Mouse (Mus musculus): ENCODE results near the gene Ccdc91. TPM values are rescaled to one million over a fixed set of nuclear protein-coding genes. Genes with fewer than 3 reads are reported as not detected.

Ccdc91 gene
- polyA plus RNA-seq, 1 experiment from 2014 or later, result 25.2 TPM

- 38% methylated on average over 11 of the region's 11 CpGs for WGBS
- H3K27ac ChIP-seq, result no peak overlapping the region
- ATAC-seq, result no peak
- H3K4me3 ChIP-seq (replicated peaks), result no peak overlapping the region
- no peak overlapping the region for H3K4me2 ChIP-seq (replicated peaks)
- no peaks in the 10 kb centered on the region for H3K27me3 ChIP-seq (replicated peaks)
- no peak overlapping the region for H3K9ac ChIP-seq
- H3K9me3 ChIP-seq, result no peaks in the 10 kb centered on the region
- H3K4me1 ChIP-seq (replicated peaks), result no peaks in the 10 kb centered on the region
- H3K36me3 ChIP-seq, result no peaks in the 10 kb centered on the region
These were observed 99.7 kb downstream of the Ccdc91 start for GRCm38 (mm10) chr6:147575183-147575784.

DNA sequence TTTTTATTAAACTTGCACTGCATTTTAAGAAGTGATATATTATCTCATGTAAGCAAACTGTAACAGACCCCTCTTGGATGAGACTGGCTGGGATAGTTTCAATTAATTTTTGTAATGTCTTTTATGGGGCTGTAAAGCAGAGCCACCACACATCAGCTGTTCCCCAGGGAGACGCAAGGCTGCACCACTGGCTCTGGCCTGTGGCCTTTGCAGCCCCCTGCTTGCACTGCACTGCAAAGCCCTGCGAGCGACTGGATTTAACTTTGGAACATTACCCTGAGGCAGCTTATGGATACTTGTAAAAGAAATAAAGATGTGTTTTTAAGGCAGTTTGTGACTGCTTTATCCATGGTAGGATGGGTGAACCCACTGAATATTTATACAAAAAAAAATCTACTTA lies 112.0 kb downstream of the Ccdc91 start:
- Histone ChIP-seq H3K27me3 (replicated peaks) (no peaks in the 10 kb centered on the region), H3K4me1 (replicated peaks) (no peaks in the 10 kb centered on the region), H3K9ac (no peak overlapping the region), H3K27ac (no peak overlapping the region), H3K9me3 (no peaks in the 10 kb centered on the region), H3K4me3 (replicated peaks) (no peak overlapping the region), H3K4me2 (replicated peaks) (no peak overlapping the region), H3K36me3 (peaks cover 2% of the 10 kb centered on the region; the same call in 1 of the 2 replicates)
- no peak for ATAC-seq
- 74% methylated on average over 3 of the region's 3 CpGs for WGBS

DNA sequence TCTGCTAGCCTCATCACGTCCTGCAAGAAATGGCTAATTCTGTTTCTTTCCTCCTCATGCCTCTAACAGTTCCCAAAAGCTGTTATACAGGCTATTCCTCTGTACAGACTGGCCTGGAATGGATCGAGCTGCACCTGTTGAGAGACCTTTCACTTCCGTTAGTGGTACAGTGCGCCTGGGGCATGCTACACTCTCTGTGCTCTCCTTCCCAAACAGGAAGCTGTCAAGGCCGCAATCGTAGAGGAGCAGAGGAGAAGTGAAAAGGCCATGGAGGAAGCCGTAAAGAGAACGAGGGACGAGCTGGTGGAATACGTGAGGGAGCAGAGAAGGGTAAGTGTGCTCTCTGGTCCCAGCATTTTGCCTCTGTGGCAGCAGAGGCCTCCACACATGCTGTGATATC lies 131.0 kb downstream of the Ccdc91 start:
- WGBS, result 59% methylated on average over 10 of the region's 10 CpGs
- ATAC-seq, result no peak

DNA sequence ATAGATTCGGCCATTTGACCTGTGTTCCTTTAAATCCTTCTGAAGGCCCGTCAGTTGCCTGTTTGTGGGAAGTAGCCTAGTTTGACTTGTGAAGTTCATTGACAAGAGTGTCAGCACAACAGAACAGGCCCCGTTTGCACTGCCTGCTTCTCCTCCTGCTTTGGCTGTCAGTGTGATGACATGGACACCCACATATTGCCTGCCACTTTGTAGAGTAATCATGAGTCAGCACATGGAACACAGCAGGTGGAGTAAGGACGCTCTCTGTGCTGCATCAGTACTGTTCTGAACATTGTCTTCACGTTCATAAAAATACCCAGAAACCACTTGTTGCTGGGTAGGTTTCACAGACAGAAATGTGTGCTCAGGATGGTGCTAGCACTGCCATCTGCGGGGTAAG lies 132.0 kb downstream of the Ccdc91 start:
- no peak for ATAC-seq

More for the DNA sequence above, 131.0 kb downstream of the Ccdc91 start:
- H3K27me3 ChIP-seq (replicated peaks), result no peaks in the 10 kb centered on the region
- no peak overlapping the region for H3K4me2 ChIP-seq (replicated peaks)
- no peak overlapping the region for H3K4me3 ChIP-seq (replicated peaks)
- no peaks in the 10 kb centered on the region for H3K4me1 ChIP-seq (replicated peaks)
- no peak overlapping the region for H3K9ac ChIP-seq
- H3K36me3 ChIP-seq, result no peaks in the 10 kb centered on the region
- no peaks in the 10 kb centered on the region for H3K9me3 ChIP-seq
- H3K27ac ChIP-seq, result no peak overlapping the region

GRCm38 (mm10) chr6:147615306-147615705 lies 139.7 kb downstream of the Ccdc91 start:
- no peaks in the 10 kb centered on the region for H3K36me3 ChIP-seq
- H3K27me3 ChIP-seq (replicated peaks), result no peaks in the 10 kb centered on the region
- ATAC-seq, result no peak
- no peak overlapping the region for H3K27ac ChIP-seq
- no peaks in the 10 kb centered on the region for H3K4me1 ChIP-seq (replicated peaks)
- WGBS, result 81% methylated on average over 2 of the region's 2 CpGs
- no peaks in the 10 kb centered on the region for H3K9me3 ChIP-seq
- H3K4me3 ChIP-seq (replicated peaks), result no peak overlapping the region
- H3K4me2 ChIP-seq (replicated peaks), result no peak overlapping the region
- no peak overlapping the region for H3K9ac ChIP-seq

More for the DNA sequence above, 132.0 kb downstream of the Ccdc91 start:
- Histone ChIP-seq H3K4me1 (replicated peaks) (no peaks in the 10 kb centered on the region), H3K27ac (no peak overlapping the region), H3K9me3 (no peaks in the 10 kb centered on the region), H3K4me3 (replicated peaks) (no peak overlapping the region), H3K36me3 (no peaks in the 10 kb centered on the region), H3K9ac (no peak overlapping the region), H3K4me2 (replicated peaks) (no peak overlapping the region), H3K27me3 (replicated peaks) (no peaks in the 10 kb centered on the region)
- 76% methylated on average over 6 of the region's 6 CpGs for WGBS

DNA sequence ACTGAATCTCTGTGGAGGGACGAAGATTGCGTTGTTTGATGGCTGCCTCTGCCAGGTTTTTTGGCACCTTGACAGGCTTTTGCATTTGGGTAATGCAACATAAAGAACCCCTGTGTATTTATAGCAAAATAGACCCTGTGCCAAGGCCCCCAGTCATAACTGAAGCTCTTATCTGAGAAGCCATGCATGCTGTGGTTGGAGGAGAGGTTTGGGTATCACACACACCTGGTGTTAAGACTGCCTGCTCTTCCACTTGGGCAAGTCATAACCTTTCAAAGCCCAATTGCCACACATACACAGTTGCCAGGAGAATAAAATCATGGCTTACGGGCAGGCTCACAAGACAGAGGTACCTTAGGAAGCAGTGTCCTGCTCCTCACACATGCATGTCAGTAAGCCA lies 147.5 kb downstream of the Ccdc91 start:
- 91% methylated on average over 3 of the region's 3 CpGs for WGBS
- H3K27me3 ChIP-seq (replicated peaks), result no peaks in the 10 kb centered on the region
- no peak overlapping the region for H3K4me3 ChIP-seq (replicated peaks)
- no peak overlapping the region for H3K27ac ChIP-seq
- H3K4me2 ChIP-seq (replicated peaks), result no peak overlapping the region
- no peaks in the 10 kb centered on the region for H3K36me3 ChIP-seq
- no peaks in the 10 kb centered on the region for H3K4me1 ChIP-seq (replicated peaks)
- no peaks in the 10 kb centered on the region for H3K9me3 ChIP-seq
- H3K9ac ChIP-seq, result no peak overlapping the region
- no peak for ATAC-seq

- Histone ChIP-seq H3K27me3 (replicated peaks) (no peaks in the 10 kb centered on the region), H3K36me3 (no peaks in the 10 kb centered on the region), H3K27ac (no peak overlapping the region), H3K4me2 (replicated peaks) (no peak overlapping the region), H3K4me3 (replicated peaks) (no peak overlapping the region), H3K9me3 (no peaks in the 10 kb centered on the region), H3K4me1 (replicated peaks) (no peaks in the 10 kb centered on the region), H3K9ac (no peak overlapping the region)
- no peak for ATAC-seq
- 83% methylated on average over 5 of the region's 5 CpGs for WGBS
These were observed 160.8 kb downstream of the Ccdc91 start for GRCm38 (mm10) chr6:147636464-147636863.

DNA sequence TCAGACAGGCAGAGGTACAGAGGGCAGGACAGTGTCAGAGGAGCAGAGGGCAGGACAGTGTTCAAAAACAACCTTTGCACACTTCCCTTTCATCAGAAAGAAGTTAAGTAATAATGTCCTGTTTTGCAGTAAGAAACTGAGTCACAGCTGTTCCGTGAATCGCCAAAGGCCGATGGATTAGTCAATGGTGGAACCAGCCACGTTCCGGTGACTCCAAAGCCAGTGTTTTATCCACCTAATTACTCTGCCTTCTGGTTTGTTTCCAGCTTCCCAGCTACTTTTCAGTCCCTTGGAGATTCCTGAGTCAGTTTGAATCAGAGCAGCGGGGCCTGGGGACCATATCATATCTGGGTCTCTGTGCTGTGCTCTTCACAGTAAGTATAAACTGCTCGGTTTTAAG lies 168.2 kb downstream of the Ccdc91 start:
- Histone ChIP-seq H3K36me3 (no peaks in the 10 kb centered on the region), H3K9me3 (no peaks in the 10 kb centered on the region), H3K27ac (no peak overlapping the region), H3K4me3 (replicated peaks) (no peak overlapping the region), H3K27me3 (replicated peaks) (no peaks in the 10 kb centered on the region), H3K4me1 (replicated peaks) (no peaks in the 10 kb centered on the region), H3K9ac (no peak overlapping the region), H3K4me2 (replicated peaks) (no peak overlapping the region)
- no peak for ATAC-seq
- 81% methylated on average over 7 of the region's 7 CpGs for WGBS

DNA sequence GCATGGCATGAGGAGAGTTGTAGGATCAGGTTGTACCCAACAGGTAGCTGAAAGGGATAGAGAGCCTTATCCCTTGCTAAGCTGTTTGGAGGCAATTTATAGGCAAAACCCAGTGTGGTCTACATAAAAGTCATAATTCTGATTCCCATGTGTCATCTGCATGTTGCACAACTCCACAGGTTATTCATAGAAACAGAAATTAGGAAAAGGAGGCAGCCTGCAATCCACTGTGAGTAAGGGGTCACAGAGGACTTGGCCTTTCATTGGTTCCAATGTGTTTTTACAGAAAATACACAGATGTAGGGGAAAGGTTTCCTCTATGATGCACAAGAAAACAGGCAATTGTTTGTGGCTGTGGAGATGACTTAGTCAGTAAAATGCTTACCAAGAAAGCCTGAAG lies 168.8 kb downstream of the Ccdc91 start:
- no peak overlapping the region for H3K27ac ChIP-seq
- no peak for ATAC-seq
- no peak overlapping the region for H3K4me3 ChIP-seq (replicated peaks)
- no peaks in the 10 kb centered on the region for H3K4me1 ChIP-seq (replicated peaks)
- H3K4me2 ChIP-seq (replicated peaks), result no peak overlapping the region
- H3K36me3 ChIP-seq, result no peaks in the 10 kb centered on the region
- no peak overlapping the region for H3K9ac ChIP-seq
- H3K27me3 ChIP-seq (replicated peaks), result no peaks in the 10 kb centered on the region
- no peaks in the 10 kb centered on the region for H3K9me3 ChIP-seq

DNA sequence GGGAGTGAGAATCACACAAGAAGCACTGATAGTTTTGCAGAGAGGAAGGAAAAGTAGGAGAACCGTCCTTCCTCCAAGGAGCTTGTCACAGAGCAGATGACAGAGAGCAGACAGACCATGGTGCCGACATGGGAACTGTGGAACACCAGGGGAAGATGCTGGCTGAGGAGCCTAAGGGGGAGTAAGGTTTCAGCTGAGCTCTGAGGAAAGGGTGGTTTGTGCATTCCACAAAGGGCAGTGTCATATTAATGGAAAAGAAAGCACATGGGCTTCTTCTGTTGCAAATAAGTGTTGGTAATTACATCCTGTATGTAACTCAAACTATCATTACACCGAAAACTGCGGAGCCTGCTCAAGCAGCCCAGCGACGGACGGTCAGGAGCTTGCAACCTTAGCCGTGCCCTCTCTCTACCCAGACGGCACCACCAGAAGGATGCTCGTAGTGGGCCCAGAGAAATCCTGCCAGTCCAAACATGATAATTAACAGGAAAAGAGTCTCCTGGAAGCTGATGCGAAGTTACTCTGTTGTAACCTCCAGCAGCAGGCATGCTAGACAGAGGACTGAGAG lies 170.9 kb downstream of the Ccdc91 start:
- no peak overlapping the region for H3K9ac ChIP-seq
- no peak overlapping the region for H3K27ac ChIP-seq
- H3K9me3 ChIP-seq, result no peaks in the 10 kb centered on the region
- no peaks in the 10 kb centered on the region for H3K27me3 ChIP-seq (replicated peaks)
- no peak overlapping the region for H3K4me2 ChIP-seq (replicated peaks)
- H3K4me3 ChIP-seq (replicated peaks), result no peak overlapping the region
- WGBS, result 67% methylated on average over 11 of the region's 11 CpGs
- H3K36me3 ChIP-seq, result no peaks in the 10 kb centered on the region
- no peaks in the 10 kb centered on the region for H3K4me1 ChIP-seq (replicated peaks)
- no peak for ATAC-seq

DNA sequence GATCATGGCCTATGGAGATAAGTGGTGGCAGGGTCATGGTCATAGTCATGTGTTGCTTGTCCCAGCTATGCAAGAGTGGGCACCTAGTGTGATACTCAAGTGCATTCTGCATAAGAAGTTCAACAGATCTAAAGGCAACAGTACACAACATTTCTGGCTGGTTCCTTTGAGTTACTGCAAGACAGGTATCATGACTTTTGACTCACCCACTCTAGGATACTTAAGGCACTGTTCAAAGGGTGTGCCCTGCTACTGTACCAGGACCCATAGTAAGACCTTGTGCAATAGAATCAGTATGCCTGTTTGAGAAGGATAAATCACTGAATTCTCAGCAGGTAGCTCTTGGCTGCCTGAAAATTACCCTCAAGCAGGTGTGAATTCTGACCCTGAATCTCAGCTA lies 182.4 kb downstream of the Ccdc91 start:
- H3K4me2 ChIP-seq (replicated peaks), result no peak overlapping the region
- no peaks in the 10 kb centered on the region for H3K4me1 ChIP-seq (replicated peaks)
- H3K9ac ChIP-seq, result no peak overlapping the region
- H3K27me3 ChIP-seq (replicated peaks), result no peaks in the 10 kb centered on the region
- no peak overlapping the region for H3K4me3 ChIP-seq (replicated peaks)
- H3K27ac ChIP-seq, result no peak overlapping the region
- H3K36me3 ChIP-seq, result no peaks in the 10 kb centered on the region
- ATAC-seq, result no peak
- no peaks in the 10 kb centered on the region for H3K9me3 ChIP-seq

- ATAC-seq, result no peak
These were observed 185.1 kb downstream of the Ccdc91 start for GRCm38 (mm10) chr6:147660718-147661117.

GRCm38 (mm10) chr6:147661841-147662240 lies 186.2 kb downstream of the Ccdc91 start:
- no peak overlapping the region for H3K27ac ChIP-seq
- H3K36me3 ChIP-seq, result no peaks in the 10 kb centered on the region
- 71% methylated on average over 4 of the region's 4 CpGs for WGBS
- ATAC-seq, result no peak
- no peak overlapping the region for H3K9ac ChIP-seq
- no peaks in the 10 kb centered on the region for H3K27me3 ChIP-seq (replicated peaks)
- H3K4me3 ChIP-seq (replicated peaks), result no peak overlapping the region
- H3K4me2 ChIP-seq (replicated peaks), result no peak overlapping the region
- H3K9me3 ChIP-seq, result no peaks in the 10 kb centered on the region
- no peaks in the 10 kb centered on the region for H3K4me1 ChIP-seq (replicated peaks)

More at GRCm38 (mm10) chr6:147660718-147661117, 185.1 kb downstream of the Ccdc91 start:
- WGBS, result 58% methylated on average over 1 of the region's 1 CpGs
- H3K27ac ChIP-seq, result no peak overlapping the region
- H3K4me1 ChIP-seq (replicated peaks), result no peaks in the 10 kb centered on the region
- H3K4me2 ChIP-seq (replicated peaks), result no peak overlapping the region
- no peaks in the 10 kb centered on the region for H3K27me3 ChIP-seq (replicated peaks)
- H3K4me3 ChIP-seq (replicated peaks), result no peak overlapping the region
- H3K9ac ChIP-seq, result no peak overlapping the region
- H3K36me3 ChIP-seq, result no peaks in the 10 kb centered on the region
- no peaks in the 10 kb centered on the region for H3K9me3 ChIP-seq
